Mouse (Mus musculus) liver, embryonic 12.5 days (tissue): ENCODE results near the gene Lpin2. TPM values are rescaled to one million over a fixed set of nuclear protein-coding genes. Genes with fewer than 3 reads are reported as not detected.
A peak's percentile ranks its signal among the peaks of the same experiment; 100 is the strongest.

ENCODE experiments used
- ATAC-seq: fragments of 200-750 bp; cut with Nextera tagmentation; 2 replicates; pipeline ENCODE4 v1.8.0; 2017; ENCODE audit warnings: moderate number of reproducible peaks, mild to moderate bottlenecking, moderate library complexity
- H3K27ac ChIP-seq: fragments of 300-500 bp; sonication (generic); 2 replicates; pipeline ENCODE4 v1.5.1; 2016; ENCODE audit warnings: mild to moderate bottlenecking
- H3K27me3 ChIP-seq: fragments of 300-500 bp; sonication (generic); replicated peaks from 2 replicates; pipeline ENCODE4 v1.6.1; 2016; ENCODE audit warnings: mild to moderate bottlenecking, moderate library complexity
- H3K36me3 ChIP-seq: fragments of 300-500 bp; sonication (generic); 2 replicates; pipeline ENCODE4 v1.6.1; 2016; ENCODE audit warnings: mild to moderate bottlenecking, moderate library complexity
- H3K4me1 ChIP-seq: fragments of 300-500 bp; sonication (generic); 2 replicates; pipeline ENCODE4 v1.6.1; 2016
- H3K4me2 ChIP-seq: fragments of 300-500 bp; sonication (generic); 2 replicates; pipeline ENCODE4 v1.6.1; 2016; ENCODE audit warnings: mild to moderate bottlenecking, moderate library complexity
- H3K4me3 ChIP-seq: fragments of 300-500 bp; sonication (generic); 2 replicates; pipeline ENCODE4 v1.5.1; 2016; ENCODE audit warnings: mild to moderate bottlenecking, moderate library complexity
- H3K9ac ChIP-seq: fragments of 300-500 bp; sonication (generic); 2 replicates; pipeline ENCODE4 v1.6.1; 2016; ENCODE audit warnings: mild to moderate bottlenecking, moderate library complexity
- H3K9me3 ChIP-seq: fragments of 300-500 bp; sonication (generic); replicated peaks from 2 replicates; pipeline ENCODE4 v1.6.1; 2016; ENCODE audit warnings: mild to moderate bottlenecking, moderate library complexity
- WGBS: fragments of 180-500 bp; shearing (Covaris S2); methylation state at CpG from one replicate; pipeline ENCODE4 v1.1.7; 2016; ENCODE audit not compliant: insufficient replicate concordance; 5-methylcytosine and 5-hydroxymethylcytosine counted together
- polyA plus RNA-seq: library from polyadenylated mRNA; unstranded; fragments of >200 nt; fragmentation: Nextera tagmentation; extraction: Ambion mirVana; gene quantifications from 2 replicates; pipeline ENCODE4 v1.2.1, GENCODE M21; 2016

Gene Lpin2
- polyA plus RNA-seq, 1 experiment from 2014 or later: 40.1 TPM

DNA sequence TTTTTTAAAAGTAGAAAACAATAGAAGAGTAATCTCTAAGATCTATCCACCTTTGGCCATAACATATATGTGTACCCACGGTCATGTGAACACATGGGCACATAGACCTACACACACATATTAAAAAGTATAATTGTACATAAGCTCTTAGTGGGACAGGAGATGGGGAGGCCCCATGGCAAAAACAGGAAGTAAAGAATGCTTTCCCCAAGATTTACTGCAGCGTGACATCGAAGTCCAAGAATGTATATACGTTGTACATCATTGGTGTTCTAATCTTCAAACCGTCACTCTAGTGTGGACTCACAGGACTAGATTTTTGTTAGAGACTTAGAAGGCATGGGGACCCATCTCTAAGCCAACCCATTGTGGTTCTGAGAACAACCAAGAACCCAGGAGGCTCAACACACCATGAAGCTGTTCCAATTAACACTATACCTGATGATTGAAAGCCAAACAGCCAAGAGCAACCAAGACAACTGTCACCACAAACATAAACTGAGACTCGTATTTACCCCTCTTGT lies 109.6 kb downstream of the Lpin2 start:
- Histone ChIP-seq H3K9ac (0 out of 2 replicates have a peak overlapping the region, but pooled peaks have one; percentile 22), H3K36me3 (0 out of 2 replicates have a peak, but pooled peaks cover 3% of the 10 kb centered on the region), H3K27me3 (no peaks in the 10 kb centered on the region), H3K4me2 (peak overlapping the region; percentile 60), H3K4me3 (no peak overlapping the region), H3K9me3 (no peaks in the 10 kb centered on the region), H3K27ac (peak overlapping the region; percentile 97), H3K4me1 (peaks cover 88% of the 10 kb centered on the region)
- no peak for ATAC-seq
- WGBS: 64% methylated on average over 6 of the region's 6 CpGs

DNA sequence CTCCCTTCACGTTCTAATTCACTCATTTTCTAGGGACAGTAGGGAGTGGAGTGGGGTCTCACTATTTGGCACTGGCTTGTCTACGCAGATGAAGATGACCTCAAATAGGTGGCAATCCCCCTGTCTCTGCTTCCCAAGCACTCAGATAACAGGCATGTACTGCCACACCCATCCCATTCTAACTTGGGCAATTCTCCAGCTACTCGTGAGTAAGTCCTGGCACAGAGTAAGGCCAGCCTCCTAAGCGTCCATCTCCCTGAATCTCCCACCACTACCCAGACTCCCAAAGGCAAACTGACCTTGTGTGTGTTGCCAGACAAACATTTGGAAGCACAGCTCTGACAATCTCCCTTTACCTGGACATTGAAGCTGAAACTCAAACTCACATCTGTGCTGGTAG lies 110.5 kb downstream of the Lpin2 start:
- no peak for ATAC-seq
- no peaks in the 10 kb centered on the region for H3K9me3 ChIP-seq
- peaks cover 85% of the 10 kb centered on the region for H3K4me1 ChIP-seq
- no peak overlapping the region for H3K4me3 ChIP-seq
- H3K4me2 ChIP-seq: peak overlapping the region; percentile 35
- WGBS: 42% methylated on average over 4 of the region's 4 CpGs
- H3K9ac ChIP-seq: no peak overlapping the region; the same call in 1 of the 2 replicates
- H3K27ac ChIP-seq: peak overlapping the region; percentile 97
- no peaks in the 10 kb centered on the region for H3K27me3 ChIP-seq
- 0 out of 2 replicates have a peak, but pooled peaks cover 3% of the 10 kb centered on the region for H3K36me3 ChIP-seq

DNA sequence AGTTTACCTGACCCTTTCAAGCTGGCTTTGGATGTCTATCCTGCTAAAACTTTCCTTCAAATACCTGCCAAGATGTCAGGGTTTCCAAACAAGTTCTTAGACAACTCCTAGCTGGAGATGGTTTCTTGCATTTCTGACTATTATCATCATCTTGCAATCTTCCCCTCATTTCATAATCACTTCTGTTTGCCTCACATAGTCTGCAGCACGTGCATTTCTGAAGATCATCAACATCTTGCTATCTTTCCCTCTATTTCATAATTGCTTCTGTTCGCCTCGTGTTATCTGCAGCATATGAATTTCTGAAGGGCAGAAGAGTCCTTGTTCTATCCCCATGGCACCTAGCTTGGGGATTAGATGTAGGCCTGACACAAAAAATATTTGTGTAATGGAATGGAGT lies 112.2 kb downstream of the Lpin2 start:
- peak overlapping the region; percentile 19; the same call in 1 of the 2 replicates for H3K9ac ChIP-seq
- no peak for ATAC-seq
- no peak overlapping the region for H3K4me2 ChIP-seq
- WGBS: 33% methylated on average over 3 of the region's 3 CpGs
- H3K9me3 ChIP-seq: no peaks in the 10 kb centered on the region; the same call in 1 of the 2 replicates
- H3K27ac ChIP-seq: peak overlapping the region; percentile 97
- no peak overlapping the region for H3K4me3 ChIP-seq
- no peaks in the 10 kb centered on the region for H3K27me3 ChIP-seq
- peaks cover 70% of the 10 kb centered on the region for H3K4me1 ChIP-seq
- peaks cover 18% of the 10 kb centered on the region for H3K36me3 ChIP-seq

Other genes starting within 250 kb of the Lpin2 start
- 3.5 and 3.9 TPM in 2 replicates for gene Myom1, start 179.9 kb upstream of the Lpin2 start, polyA plus RNA-seq
- 292 TPM in 2 replicates for gene Myl12a, start 179.7 kb upstream of the Lpin2 start, polyA plus RNA-seq
- gene Emilin2, start 129.4 kb downstream of the Lpin2 start, polyA plus RNA-seq: 28.9 and 31.1 TPM in 2 replicates